Mouse (Mus musculus) retina, postnatal 1 day (tissue): ENCODE measurements at regions not wholly inside any gene's neighbourhood (a gene's known extent, or its start where the extent isn't known, plus 50 kb on each side); places are given as distances from the start of the nearest gene placed in this dataset.

Experiments used
- DNase-seq: peaks from one replicate; pipeline ENCODE4 v3.0.0-alpha.2; 2012

DNA sequence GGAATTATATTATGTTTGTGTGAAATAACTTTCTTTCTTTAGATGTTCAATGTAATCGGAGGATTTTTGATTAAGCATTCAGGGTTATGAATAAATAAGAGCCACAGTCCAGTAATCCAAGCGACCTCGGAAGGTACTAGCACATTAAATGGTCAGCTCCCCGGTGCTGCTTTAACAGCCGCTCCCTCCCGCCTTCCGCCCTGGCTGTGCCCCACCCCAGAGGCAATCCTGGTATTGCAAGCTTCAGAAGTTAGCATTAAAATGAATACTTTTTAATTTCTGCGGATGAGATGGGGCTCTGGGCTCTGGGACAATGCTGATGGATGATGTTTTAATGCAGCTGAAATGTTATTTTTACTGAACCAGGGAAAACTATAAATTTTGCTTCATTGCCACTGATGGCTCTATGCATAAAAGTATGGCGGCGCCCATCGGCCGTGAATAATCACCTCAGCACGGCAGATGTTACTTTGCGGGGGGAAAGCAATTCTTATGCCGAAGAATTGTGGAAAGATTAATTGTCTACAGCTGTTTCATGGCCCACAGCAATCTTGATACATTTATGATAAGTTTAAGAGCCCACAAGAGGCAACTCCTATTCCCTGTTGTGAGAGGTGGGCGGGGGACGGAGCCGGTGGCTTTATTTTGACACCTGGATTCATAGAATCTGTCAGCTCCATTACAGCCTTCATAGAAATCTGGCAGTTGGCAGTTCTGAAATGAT, 136.5 kb downstream of the Gpat3 start:
- peak; percentile 4 for DNase-seq

DNA sequence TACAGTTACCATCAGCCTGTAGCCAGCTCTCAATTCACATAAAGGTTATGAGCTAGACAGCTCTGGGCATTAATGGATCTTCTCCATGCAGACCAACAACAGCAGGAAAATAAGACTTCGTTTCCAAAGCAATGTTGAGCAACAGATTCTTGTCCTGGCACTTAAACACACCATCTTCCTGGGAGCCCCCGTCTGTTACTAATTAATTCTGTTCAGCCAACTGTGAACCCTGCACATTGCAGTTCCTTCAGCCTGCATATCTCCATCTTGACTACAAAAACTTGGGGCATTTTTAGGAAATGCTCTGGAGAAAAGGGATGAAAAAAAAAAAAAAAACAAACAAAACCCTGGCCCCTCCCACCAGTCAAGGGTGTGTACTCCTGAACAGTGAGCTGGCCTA, 131.2 kb downstream of the Gpat3 start:
- DNase-seq: no peak

DNA sequence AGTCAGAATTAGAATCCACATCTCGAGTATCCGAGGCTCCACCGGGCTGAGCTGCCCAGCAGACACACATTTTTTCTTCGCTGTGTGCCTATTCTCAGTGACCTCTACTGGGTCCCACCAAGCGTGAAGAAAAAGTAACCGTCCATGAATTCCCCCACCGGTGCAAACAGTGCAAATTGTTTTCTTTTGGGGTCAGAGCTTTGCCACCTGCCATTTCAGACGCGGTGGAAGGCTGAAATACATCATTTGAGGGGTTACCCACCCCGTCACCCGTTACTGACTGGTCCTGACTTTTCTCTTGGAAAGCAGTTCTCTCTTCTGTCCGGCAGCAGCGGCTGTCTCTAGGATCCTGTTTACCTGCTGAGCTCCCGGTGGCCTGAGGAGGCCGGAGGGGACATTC, 105.7 kb downstream of the Gpat3 start:
- DNase-seq: peak; percentile 34
